Mouse (Mus musculus): ENCODE results near the gene Fance. TPM values are rescaled to one million over a fixed set of nuclear protein-coding genes. Genes with fewer than 3 reads are reported as not detected.
"Not testable (repeated sequence)": the region's sequence is repeated elsewhere in the genome, so short reads cannot be mapped to it uniquely, and the experiment has no call there.

The Fance gene
- polyA plus RNA-seq, 1 experiment: 21.7 TPM

- Histone ChIP-seq H3K4me3 (replicated peaks; ENCODE audit: extremely low read depth, low read depth, low read length) (peak within 1 kb of the TSS; percentile 72), H3K4me1 (ENCODE audit: control insufficient read depth, insufficient read depth, low read length) (peaks cover 14% of the 10 kb centered on the region)
- peak; percentile 81 for DNase-seq
- TF ChIP-seq CTCF (IDR thresholded peaks at IDR 0.05; ENCODE audit: insufficient read depth, low read length) (no peak), POLR2A (IDR thresholded peaks at IDR 0.05; ENCODE audit: borderline replicate concordance, extremely low read depth, low read depth, low read length) (peak; percentile 80; the same call in 1 of the 2 replicates)
- under 1% methylated on average over 63 of the region's 73 CpGs for WGBS
Observed at GRCm38 (mm10) chr17:28350466-28351352, 37.4 kb downstream of the Fance start, which contains the start of gene Tead3. TSS of gene Tead3 (minus strand) at chr17:28350817.

DNA sequence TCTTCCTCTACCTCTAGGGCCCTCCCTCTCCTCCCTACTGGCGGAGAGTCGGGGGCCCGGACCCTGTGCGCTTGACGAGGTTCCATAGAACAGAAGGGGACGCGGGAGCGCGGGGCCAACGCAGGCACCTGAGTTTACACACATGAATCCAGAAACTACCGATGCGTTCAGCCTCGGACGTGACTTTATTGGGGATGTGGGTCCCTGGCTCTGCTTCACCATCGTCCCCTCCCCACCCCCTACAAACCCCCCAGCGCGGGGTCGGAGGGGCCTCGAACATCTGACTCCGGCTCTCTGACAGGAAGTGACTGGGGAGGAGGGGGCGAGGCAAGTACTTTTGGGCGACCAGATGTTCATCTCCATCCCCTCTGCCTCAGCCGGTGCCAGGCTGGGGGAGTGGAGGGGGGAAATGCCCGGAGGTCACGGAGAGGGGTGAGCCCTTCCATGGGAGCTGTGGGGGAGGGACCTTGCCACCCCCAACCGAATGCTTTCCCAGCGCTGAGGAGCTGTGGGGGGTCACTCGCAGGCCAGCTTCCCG is 38.1 kb downstream of the Fance start:
- no peak for TF ChIP-seq POLR2A (IDR thresholded peaks at IDR 0.05; ENCODE audit: borderline replicate concordance, extremely low read depth, low read depth, low read length)
- no peak for TF ChIP-seq CTCF (IDR thresholded peaks at IDR 0.05; ENCODE audit: insufficient read depth, low read length)
- H3K4me3 ChIP-seq (replicated peaks; ENCODE audit: extremely low read depth, low read depth, low read length): peak overlapping the region; percentile 72
- no peak for DNase-seq
- H3K4me1 ChIP-seq (ENCODE audit: control insufficient read depth, insufficient read depth, low read length): peaks cover 12% of the 10 kb centered on the region
- WGBS: 2% methylated on average over 29 of the region's 29 CpGs

- WGBS: 51% methylated on average over 11 of the region's 11 CpGs
- peaks cover 12% of the 10 kb centered on the region for H3K4me1 ChIP-seq (ENCODE audit: control insufficient read depth, insufficient read depth, low read length)
- no peak overlapping the region for H3K4me3 ChIP-seq (replicated peaks; ENCODE audit: extremely low read depth, low read depth, low read length)
- DNase-seq: no peak
- TF ChIP-seq CTCF (IDR thresholded peaks at IDR 0.05; ENCODE audit: insufficient read depth, low read length): no peak
- no peak for TF ChIP-seq POLR2A (IDR thresholded peaks at IDR 0.05; ENCODE audit: borderline replicate concordance, extremely low read depth, low read depth, low read length)
Observed at GRCm38 (mm10) chr17:28352018-28352417, 38.7 kb downstream of the Fance start.

DNA sequence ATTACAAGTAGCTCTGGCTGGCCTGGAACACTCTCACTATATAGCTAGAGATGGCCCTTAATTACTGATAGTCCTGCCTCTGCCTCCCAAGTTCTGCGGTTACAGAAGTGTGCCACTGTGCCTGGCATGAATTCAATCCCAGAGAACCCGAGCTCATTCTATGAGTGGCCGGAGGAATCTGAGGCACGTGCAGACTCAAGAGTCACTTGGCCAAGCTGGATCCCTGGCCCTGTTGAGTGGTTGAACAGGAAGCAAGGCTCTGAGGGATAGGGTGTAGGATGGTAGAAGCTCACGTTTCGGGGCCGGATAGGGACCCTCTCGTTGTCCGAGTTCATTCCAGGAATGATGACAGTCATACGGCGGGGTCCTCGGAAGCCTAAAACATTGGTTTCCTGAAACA is 42.6 kb downstream of the Fance start:
- peak; percentile 77 for DNase-seq
- H3K4me3 ChIP-seq (replicated peaks; ENCODE audit: extremely low read depth, low read depth, low read length): no peak overlapping the region
- 71% methylated on average over 12 of the region's 12 CpGs for WGBS
- H3K4me1 ChIP-seq (ENCODE audit: control insufficient read depth, insufficient read depth, low read length): peaks cover 7% of the 10 kb centered on the region
- TF ChIP-seq CTCF (IDR thresholded peaks at IDR 0.05; ENCODE audit: insufficient read depth, low read length): no peak
- TF ChIP-seq POLR2A (IDR thresholded peaks at IDR 0.05; ENCODE audit: borderline replicate concordance, extremely low read depth, low read depth, low read length): 0 out of 2 replicates have a peak, but pooled peaks have one; percentile 28

DNA sequence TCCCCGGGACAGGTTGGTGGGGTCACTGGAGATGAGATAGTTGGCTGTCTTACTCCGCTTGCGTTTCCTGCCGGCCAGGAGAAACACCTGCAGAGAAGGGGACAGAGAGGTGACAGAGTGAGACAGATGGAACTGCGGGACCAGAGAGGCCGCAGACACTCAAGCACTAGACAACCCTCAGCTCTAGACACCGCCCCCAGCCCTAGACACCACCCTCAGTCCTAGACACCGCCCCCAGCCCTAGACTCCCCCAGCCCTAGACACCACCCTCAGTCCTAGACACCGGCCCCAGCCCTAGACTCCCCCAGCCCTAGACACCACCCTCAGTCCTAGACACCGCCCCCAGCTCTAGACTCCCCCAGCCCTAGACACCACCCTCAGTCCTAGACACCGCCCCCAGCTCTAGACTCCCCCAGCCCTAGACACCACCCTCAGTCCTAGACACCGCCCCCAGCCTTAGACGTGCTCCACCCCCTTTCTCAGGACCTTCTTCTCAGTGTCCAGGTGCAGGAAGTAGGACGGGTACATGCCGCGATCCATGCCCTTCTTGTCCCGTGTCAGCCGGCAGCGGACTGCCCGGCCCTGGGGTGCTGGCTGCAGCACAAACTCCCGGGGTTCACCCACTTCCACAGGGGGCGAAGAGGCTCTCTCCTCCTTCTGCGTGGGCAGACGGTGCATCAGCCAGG is 45.4 kb downstream of the Fance start:
- WGBS: 19% methylated on average over 24 of the region's 24 CpGs
- not testable (repeated sequence) for H3K4me3 ChIP-seq (replicated peaks; ENCODE audit: extremely low read depth, low read depth, low read length)

DNA sequence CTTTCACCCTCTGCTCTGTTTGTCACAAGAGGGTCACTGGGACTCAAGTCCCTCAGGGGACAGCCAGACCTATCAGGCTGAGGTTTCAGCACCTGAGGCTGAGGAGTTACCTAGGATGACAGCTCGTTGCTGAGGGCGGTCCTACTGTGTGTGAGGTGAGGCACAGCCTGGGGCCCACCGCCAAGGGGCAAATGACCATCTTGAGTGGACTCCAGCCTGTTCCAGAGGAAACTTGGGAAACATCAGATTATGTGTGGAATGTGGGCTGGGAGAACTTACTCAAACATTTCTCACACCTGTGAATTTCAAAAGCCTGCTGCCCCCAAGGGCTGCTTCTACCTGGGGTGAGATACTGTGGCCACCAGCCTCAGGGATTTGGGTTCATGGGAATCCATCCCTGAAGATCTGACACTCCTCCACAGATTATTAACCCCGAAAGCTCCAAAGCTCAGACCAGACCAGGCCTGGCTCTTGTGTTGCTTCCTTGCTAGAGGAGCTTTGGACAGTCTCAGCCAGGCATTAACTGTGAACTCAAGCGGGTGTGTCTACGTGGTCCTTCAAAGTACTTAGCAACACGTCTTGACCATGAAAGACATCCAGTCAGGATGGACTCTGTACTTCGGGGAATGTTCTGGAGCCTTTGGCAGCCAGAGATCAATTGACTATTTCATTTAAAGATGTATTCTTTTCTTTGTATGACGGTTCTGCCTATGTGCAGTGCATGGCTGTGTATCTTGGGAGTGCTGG is 47.4 kb downstream of the Fance start:
- TF ChIP-seq POLR2A (IDR thresholded peaks at IDR 0.05; ENCODE audit: borderline replicate concordance, extremely low read depth, low read depth, low read length) (no peak), CTCF (IDR thresholded peaks at IDR 0.05; ENCODE audit: insufficient read depth, low read length) (no peak)
- DNase-seq: no peak
- Histone ChIP-seq H3K4me1 (ENCODE audit: control insufficient read depth, insufficient read depth, low read length) (peaks cover 3% of the 10 kb centered on the region; the same call in 1 of the 2 replicates), H3K4me3 (replicated peaks; ENCODE audit: extremely low read depth, low read depth, low read length) (no peak overlapping the region)
- 61% methylated on average over 9 of the region's 9 CpGs for WGBS

More for the DNA sequence above, 45.4 kb downstream of the Fance start:
- not testable (repeated sequence) for DNase-seq; H3K4me1 ChIP-seq (ENCODE audit: control insufficient read depth, insufficient read depth, low read length)

- 52% methylated on average over 11 of the region's 11 CpGs for WGBS
- DNase-seq: no peak
- Histone ChIP-seq H3K4me1 (ENCODE audit: control insufficient read depth, insufficient read depth, low read length) (peaks cover 3% of the 10 kb centered on the region; the same call in 1 of the 2 replicates), H3K4me3 (replicated peaks; ENCODE audit: extremely low read depth, low read depth, low read length) (no peak overlapping the region)
- TF ChIP-seq POLR2A (IDR thresholded peaks at IDR 0.05; ENCODE audit: borderline replicate concordance, extremely low read depth, low read depth, low read length) (no peak), CTCF (IDR thresholded peaks at IDR 0.05; ENCODE audit: insufficient read depth, low read length) (no peak)
Observed at GRCm38 (mm10) chr17:28361921-28362652, 48.8 kb downstream of the Fance start.

DNA sequence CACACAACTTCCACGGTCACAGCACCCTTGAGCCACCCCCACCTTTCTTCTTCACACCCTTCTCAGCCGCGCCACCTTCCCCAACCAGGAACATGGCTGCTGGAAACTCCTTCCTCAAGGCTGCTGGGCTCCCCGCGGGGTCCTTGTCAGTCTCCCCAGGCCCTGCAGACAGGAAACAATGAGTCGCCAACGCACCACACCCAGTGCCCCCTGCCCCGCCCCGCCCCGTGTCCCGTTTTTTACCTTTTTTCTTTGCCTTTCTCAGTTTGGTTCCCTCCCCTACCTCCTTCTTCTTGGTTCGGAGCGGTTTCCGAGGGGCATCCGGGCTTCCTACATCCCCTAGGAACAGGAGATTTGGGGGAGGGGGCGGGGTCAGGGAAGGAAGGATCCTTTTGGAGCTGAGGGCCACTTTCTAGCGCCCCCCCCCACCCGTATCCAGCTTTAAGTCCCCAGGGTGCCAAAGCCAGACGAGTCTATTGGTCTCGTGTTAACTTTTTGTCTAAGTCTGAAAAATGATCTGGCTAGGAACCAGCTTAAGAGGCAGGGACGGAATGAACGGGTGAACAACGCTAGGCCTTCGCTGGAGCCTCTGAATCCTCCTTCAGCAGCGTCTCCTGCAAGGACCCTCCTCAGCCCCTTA is 49.5 kb downstream of the Fance start:
- no peak for DNase-seq
- WGBS: 16% methylated on average over 25 of the region's 25 CpGs
- Histone ChIP-seq H3K4me1 (ENCODE audit: control insufficient read depth, insufficient read depth, low read length) (peaks cover 3% of the 10 kb centered on the region; the same call in 1 of the 2 replicates), H3K4me3 (replicated peaks; ENCODE audit: extremely low read depth, low read depth, low read length) (no peak overlapping the region)
- TF ChIP-seq CTCF (IDR thresholded peaks at IDR 0.05; ENCODE audit: insufficient read depth, low read length) (no peak), POLR2A (IDR thresholded peaks at IDR 0.05; ENCODE audit: borderline replicate concordance, extremely low read depth, low read depth, low read length) (no peak)
